ENCODE assay signal across 8 mouse cellular contexts in genomic region chr16:22264232-22264961, GRCm38 (mm10). TPM values are rescaled to one million over a fixed set of nuclear protein-coding genes. Genes with fewer than 3 reads are reported as not detected.
A peak's percentile ranks its signal among the peaks of the same experiment; 100 is the strongest.
DNase-seq lines count a peak whose midpoint lies in the region; ATAC-seq and TF ChIP-seq lines count a peak whose summit lies in the region.

No protein-coding gene starts in this region.

- H3K27me3 ChIP-seq in hindbrain, embryonic 14.5 days (ENCODE audit: control insufficient read depth, insufficient read depth, low read length) = no peaks in the 10 kb centered on the region
- H3K27me3 ChIP-seq in liver, embryonic 12.5 days (replicated peaks) = no peaks in the 10 kb centered on the region

- peak overlapping the region; percentile 83 for H3K9ac ChIP-seq in hindbrain, embryonic 14.5 days
- H3K9ac ChIP-seq in liver, embryonic 12.5 days = peak overlapping the region; percentile 98

- H3K9me3 ChIP-seq in hindbrain, embryonic 14.5 days (ENCODE audit: control insufficient read depth, low read length) = no peaks in the 10 kb centered on the region
- no peaks in the 10 kb centered on the region for H3K9me3 ChIP-seq in liver, embryonic 12.5 days (replicated peaks)

- H3K4me2 ChIP-seq in hindbrain, embryonic 14.5 days (replicated peaks) = peak overlapping the region; percentile 84
- H3K4me2 ChIP-seq in liver, embryonic 12.5 days = peak overlapping the region; percentile 83

- peak overlapping the region; percentile 85 for H3K27ac ChIP-seq in bone marrow macrophage, adult 2 months (ENCODE audit: insufficient read depth, low read depth, low read length)
- H3K27ac ChIP-seq in hindbrain, embryonic 14.5 days = peak overlapping the region; percentile 96
- peak overlapping the region; percentile 95 for H3K27ac ChIP-seq in liver, embryonic 12.5 days

- peak overlapping the region; percentile 100 for H3K4me3 ChIP-seq in bone marrow macrophage, adult 2 months (ENCODE audit: insufficient read depth, low read length)
- H3K4me3 ChIP-seq in hindbrain, embryonic 14.5 days (replicated peaks; ENCODE audit: low read length) = peak overlapping the region; percentile 69
- H3K4me3 ChIP-seq in liver, embryonic 12.5 days = peak overlapping the region; percentile 96

- no peak for TF ChIP-seq POLR2A in bone marrow macrophage, adult 2 months (IDR thresholded peaks at IDR 0.05; ENCODE audit: borderline replicate concordance, low read depth, low read length)

- no peak for ATAC-seq in hindbrain, embryonic 14.5 days (ENCODE audit: low FRiP score)
- no peak for ATAC-seq in liver, embryonic 12.5 days

- DNase-seq in kidney, adult 8-10 months = peak; percentile 17 to 32
- no peak for DNase-seq in kidney, adult 18-20 months
- peak; percentile 24 for DNase-seq in hindbrain, embryonic 14.5 days (ENCODE audit: low spot score)
- peak; percentile 65 for DNase-seq in naive thymus-derived CD4-positive, alpha-beta T cell, adult 2 months (ENCODE audit: low read depth)
- no peak for DNase-seq in cerebellum, postnatal 36 days
- no peak for DNase-seq in testis, postnatal 14 days (ENCODE audit: low spot score)

- TF ChIP-seq CTCF in bone marrow macrophage, adult 2 months (IDR thresholded peaks at IDR 0.05; ENCODE audit: low read depth, low read length) = no peak

- H3K4me1 ChIP-seq in bone marrow macrophage, adult 2 months (ENCODE audit: control insufficient read depth, insufficient read depth, low read length) = peaks cover 8% of the 10 kb centered on the region
- peaks cover 37% of the 10 kb centered on the region for H3K4me1 ChIP-seq in hindbrain, embryonic 14.5 days (replicated peaks; ENCODE audit: control insufficient read depth, insufficient read depth, low read length)
- peaks cover 42% of the 10 kb centered on the region for H3K4me1 ChIP-seq in liver, embryonic 12.5 days

- H3K36me3 ChIP-seq in hindbrain, embryonic 14.5 days (replicated peaks; ENCODE audit: control insufficient read depth, insufficient read depth) = no peaks in the 10 kb centered on the region
- H3K36me3 ChIP-seq in liver, embryonic 12.5 days = peaks cover 17% of the 10 kb centered on the region; the same call in 1 of the 2 replicates

- 3% methylated on average over 16 of the region's 16 CpGs for WGBS in hindbrain, embryonic 14.5 days
- WGBS in liver, embryonic 12.5 days (ENCODE audit: insufficient replicate concordance) = under 1% methylated on average over 16 of the region's 16 CpGs

RNA-seq across cellular contexts. Expression of gene Tra2b, which starts 1.4 kb away (rescaled TPM):
- polyA plus RNA-seq in bone marrow macrophage, adult 2 months (2012; ENCODE audit: insufficient read depth, insufficient read length, missing spikeins) = 98.3 and 106 TPM in 2 replicates
- polyA plus RNA-seq in hindbrain, embryonic 14.5 days (2014; fragmentation: Nextera tagmentation; extraction: Ambion mirVana) = 222 and 239 TPM in 2 replicates
- 239 and 249 TPM in 2 replicates for polyA plus RNA-seq in liver, embryonic 12.5 days (2016; fragmentation: Nextera tagmentation; extraction: Ambion mirVana)

Comparison
In these comparisons a context has a peak if more than half of its experiments do, and no peak if none do; other contexts are left out.
1. DNase-seq: peak in kidney, adult 8-10 months (2 of 2), hindbrain, embryonic 14.5 days (single experiment) and naive thymus-derived CD4-positive, alpha-beta T cell, adult 2 months (single experiment); none in kidney, adult 18-20 months (single experiment), cerebellum, postnatal 36 days (0 of 2) and testis, postnatal 14 days (single experiment).
2. Peak in every context shown above with its lines, with median percentiles within 50 percentile points of each other: H3K27ac ChIP-seq and H3K4me3 ChIP-seq.